Mouse (Mus musculus): ENCODE data around the gene Hivep3.

Hivep3 gene

GRCm38 (mm10) chr4:120063353-120064124 lies 330.0 kb downstream of the Hivep3 start:
- no peak for DNase-seq

GRCm38 (mm10) chr4:120064696-120065095 lies 331.1 kb downstream of the Hivep3 start, which contains the start of gene AL607142.1:
TSS of gene AL607142.1 (plus strand) at chr4:120064996.
- no peak for DNase-seq

- peak; percentile 95 for DNase-seq
Observed at GRCm38 (mm10) chr4:120066841-120067591, 333.4 kb downstream of the Hivep3 start.

GRCm38 (mm10) chr4:120067592-120068235 lies 334.1 kb downstream of the Hivep3 start:
- DNase-seq = no peak

- no peak for DNase-seq
Observed at GRCm38 (mm10) chr4:120068883-120069581, 335.4 kb downstream of the Hivep3 start.

GRCm38 (mm10) chr4:120069582-120069980 lies 336.0 kb downstream of the Hivep3 start:
- DNase-seq = no peak

- DNase-seq = no peak
Observed at GRCm38 (mm10) chr4:120071411-120071810, 337.8 kb downstream of the Hivep3 start.

GRCm38 (mm10) chr4:120071842-120072507 lies 338.4 kb downstream of the Hivep3 start:
- DNase-seq = no peak

GRCm38 (mm10) chr4:120074061-120074460 lies 340.5 kb downstream of the Hivep3 start:
- DNase-seq = peak; percentile 94

GRCm38 (mm10) chr4:120077322-120077721 lies 343.7 kb downstream of the Hivep3 start:
- peak; percentile 80 for DNase-seq

GRCm38 (mm10) chr4:120082527-120082926 lies 348.9 kb downstream of the Hivep3 start:
- peak; percentile 78 for DNase-seq

GRCm38 (mm10) chr4:120083700-120084099 lies 350.1 kb downstream of the Hivep3 start:
- DNase-seq = no peak

- DNase-seq = peak; percentile 61
Observed at GRCm38 (mm10) chr4:120089536-120089935, 356.0 kb downstream of the Hivep3 start.

- peak; percentile 98 for DNase-seq
Observed at GRCm38 (mm10) chr4:120091997-120092783, 358.6 kb downstream of the Hivep3 start.

GRCm38 (mm10) chr4:120096935-120097334 lies 363.4 kb downstream of the Hivep3 start:
- DNase-seq = no peak

GRCm38 (mm10) chr4:120101186-120101585 lies 367.6 kb downstream of the Hivep3 start:
- DNase-seq = no peak

GRCm38 (mm10) chr4:120104599-120104998 lies 371.0 kb downstream of the Hivep3 start:
- peak; percentile 91 for DNase-seq

GRCm38 (mm10) chr4:120106362-120106761 lies 372.8 kb downstream of the Hivep3 start:
- DNase-seq = peak; percentile 72

GRCm38 (mm10) chr4:120107787-120108186 lies 374.2 kb downstream of the Hivep3 start:
- peak; percentile 60 for DNase-seq

GRCm38 (mm10) chr4:120115516-120115915 lies 381.9 kb downstream of the Hivep3 start:
- peak; percentile 81 for DNase-seq

- DNase-seq = no peak
Observed at GRCm38 (mm10) chr4:120116312-120116711, 382.7 kb downstream of the Hivep3 start.
